Mouse (Mus musculus) liver, embryonic 14.5 days (tissue): ENCODE measurements around the gene Elmo2.

Source experiments
- CTCF ChIP-seq: IDR thresholded peaks from 2 replicates; pipeline ENCODE4 v1.5.1; 2016; ENCODE audit warnings: antibody characterized with exemption, low read depth, control low read depth
- EP300 ChIP-seq: IDR thresholded peaks from 2 replicates; pipeline ENCODE4 v1.6.1; 2016; ENCODE audit warnings: antibody characterized with exemption, low read depth

GRCm38 (mm10) chr2:165285034-165285433, 41.2 kb downstream of the Elmo2 start:
- TF ChIP-seq CTCF (no peak), EP300 (no peak)
